Mouse (Mus musculus): ENCODE data around the gene Nkx6-2.

DNA sequence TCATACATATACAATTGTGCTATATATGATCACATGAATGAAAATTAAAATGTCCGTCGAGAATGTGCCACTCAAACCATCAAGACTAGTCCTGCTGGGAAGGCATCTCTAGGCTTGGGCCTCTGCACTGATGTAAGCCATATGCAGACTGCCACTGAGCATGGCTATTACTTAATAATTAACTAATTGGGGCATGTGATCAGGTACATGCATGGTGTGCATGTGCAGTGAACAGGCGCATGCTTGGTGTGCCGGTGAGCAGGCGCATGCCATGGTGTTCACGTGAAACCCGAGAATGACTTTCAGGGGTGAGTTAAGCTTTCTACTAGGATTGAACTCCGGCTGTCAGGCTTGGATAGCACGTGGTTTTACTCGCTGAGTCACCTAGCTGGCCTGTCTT, 22.9 kb downstream of the Nkx6-2 start:
- TF ChIP-seq GATA1 (IDR thresholded peaks at IDR 0.05; ENCODE audit: low read length), result no peak
- TF ChIP-seq TAL1 (IDR thresholded peaks at IDR 0.05; ENCODE audit: low read length), result no peak
